In the genomic region with DNA sequence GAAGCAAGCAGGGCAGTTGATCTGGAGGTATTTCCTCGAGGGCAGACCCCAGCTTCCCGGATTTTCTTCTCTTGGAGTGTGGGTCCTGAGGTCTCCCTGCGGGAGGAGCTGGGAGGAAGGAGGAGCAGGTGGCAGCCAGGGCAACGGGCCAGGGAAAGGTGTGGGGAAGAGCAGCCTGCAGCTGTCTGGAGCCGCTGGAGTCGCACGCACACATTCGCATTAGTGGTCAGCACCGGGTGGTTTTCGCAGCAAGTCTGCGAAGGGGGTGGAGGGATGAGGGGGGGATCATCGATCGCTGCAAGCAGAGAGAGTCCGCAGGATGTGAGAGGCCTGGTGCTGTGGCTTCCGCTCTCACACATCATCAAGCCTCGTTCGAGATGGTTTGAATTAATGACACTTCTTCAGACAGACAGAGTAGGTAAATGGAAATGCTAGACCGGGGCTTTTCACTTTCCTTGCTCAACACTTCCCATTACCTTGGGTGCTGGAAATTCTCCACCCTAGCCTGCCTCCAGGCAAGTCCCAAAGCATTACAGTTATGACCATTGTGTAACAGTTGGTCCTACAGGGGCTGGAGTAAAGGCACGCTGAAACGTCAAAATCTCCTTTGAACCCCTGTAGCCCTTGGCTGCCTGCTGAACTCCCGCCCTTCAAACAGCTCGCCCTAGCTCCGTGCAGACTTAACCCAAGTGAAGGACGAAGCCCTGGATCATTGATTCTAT, we compare ENCODE assay signal across 8 mouse cellular contexts.
A peak's percentile ranks its signal among the peaks of the same experiment; 100 is the strongest.
DNase-seq lines count a peak whose midpoint lies in the region; ATAC-seq lines count a peak whose summit lies in the region.

No protein-coding gene starts in this region.

- no peak for ATAC-seq in embryonic facial prominence, embryonic 15.5 days (ENCODE audit: insufficient number of reproducible peaks, low FRiP score, low TSS enrichment, low read depth)
- ATAC-seq in intestine, embryonic 15.5 days = peak; percentile 42; the same call in 1 of the 2 replicates
- ATAC-seq in neural tube, embryonic 11.5 days (ENCODE audit: insufficient read depth, low FRiP score, low TSS enrichment) = 0 out of 2 replicates have a peak, but pooled peaks have one; percentile 16

- H3K4me3 ChIP-seq in embryonic facial prominence, embryonic 15.5 days (replicated peaks) = no peak overlapping the region
- H3K4me3 ChIP-seq in intestine, embryonic 15.5 days (replicated peaks) = no peak overlapping the region
- no peak overlapping the region for H3K4me3 ChIP-seq in neural tube, embryonic 11.5 days (ENCODE audit: low read depth, low read length)

- H3K27ac ChIP-seq in embryonic facial prominence, embryonic 15.5 days (replicated peaks) = no peak overlapping the region
- H3K27ac ChIP-seq in intestine, embryonic 15.5 days = no peak overlapping the region
- no peak overlapping the region for H3K27ac ChIP-seq in neural tube, embryonic 11.5 days (ENCODE audit: low read depth, low read length)

- no peaks in the 10 kb centered on the region for H3K9me3 ChIP-seq in embryonic facial prominence, embryonic 15.5 days (replicated peaks)
- no peaks in the 10 kb centered on the region for H3K9me3 ChIP-seq in intestine, embryonic 15.5 days
- no peaks in the 10 kb centered on the region for H3K9me3 ChIP-seq in neural tube, embryonic 11.5 days (ENCODE audit: control insufficient read depth, low read length)

- peak; percentile 38 for DNase-seq in kidney, postnatal 10 days
- DNase-seq in kidney, adult 9 months = no peak
- DNase-seq in neural tube, embryonic 11.5 days (ENCODE audit: low spot score) = no peak
- no peak for DNase-seq in urinary bladder, adult 2 months (ENCODE audit: low spot score)
- DNase-seq in thymus, postnatal 25 days = no peak
- DNase-seq in adrenal gland, adult 2 months = no peak

- no peaks in the 10 kb centered on the region for H3K36me3 ChIP-seq in embryonic facial prominence, embryonic 15.5 days
- no peaks in the 10 kb centered on the region for H3K36me3 ChIP-seq in intestine, embryonic 15.5 days
- no peaks in the 10 kb centered on the region for H3K36me3 ChIP-seq in neural tube, embryonic 11.5 days (ENCODE audit: control insufficient read depth, insufficient read depth, low read length)

- H3K4me1 ChIP-seq in embryonic facial prominence, embryonic 15.5 days = peaks cover 31% of the 10 kb centered on the region
- peaks cover 12% of the 10 kb centered on the region for H3K4me1 ChIP-seq in intestine, embryonic 15.5 days (replicated peaks)
- H3K4me1 ChIP-seq in neural tube, embryonic 11.5 days (ENCODE audit: control insufficient read depth, insufficient read depth, low read length) = peaks cover 22% of the 10 kb centered on the region

- no peak overlapping the region for H3K9ac ChIP-seq in embryonic facial prominence, embryonic 15.5 days
- no peak overlapping the region for H3K9ac ChIP-seq in intestine, embryonic 15.5 days
- H3K9ac ChIP-seq in neural tube, embryonic 11.5 days (ENCODE audit: low read length) = no peak overlapping the region

- 11% methylated on average over 24 of the region's 24 CpGs for WGBS in embryonic facial prominence, embryonic 15.5 days
- WGBS in intestine, embryonic 15.5 days = 19% methylated on average over 24 of the region's 24 CpGs
- WGBS in neural tube, embryonic 11.5 days = 5% methylated on average over 24 of the region's 24 CpGs

- H3K27me3 ChIP-seq in embryonic facial prominence, embryonic 15.5 days = peaks cover 35% of the 10 kb centered on the region
- no peaks in the 10 kb centered on the region for H3K27me3 ChIP-seq in intestine, embryonic 15.5 days (replicated peaks)
- peaks cover 6% of the 10 kb centered on the region; the same call in 1 of the 2 replicates for H3K27me3 ChIP-seq in neural tube, embryonic 11.5 days (ENCODE audit: control insufficient read depth, insufficient read depth, low read length)

- H3K4me2 ChIP-seq in embryonic facial prominence, embryonic 15.5 days (replicated peaks) = peak overlapping the region; percentile 31
- peak overlapping the region; percentile 41 for H3K4me2 ChIP-seq in intestine, embryonic 15.5 days (replicated peaks)
- H3K4me2 ChIP-seq in neural tube, embryonic 11.5 days (ENCODE audit: low read depth) = peak overlapping the region; percentile 15
